Mouse (Mus musculus) CH12.LX (cell line): ENCODE measurements around the gene Slc26a9. TPM values are rescaled to one million over a fixed set of nuclear protein-coding genes. Genes with fewer than 3 reads are reported as not detected.

ENCODE experiments used
- DNase-seq: peaks from one replicate; pipeline ENCODE4 v3.0.0-alpha.2; 2013; ENCODE audit errors: extremely low read depth
- H3K27ac ChIP-seq: 2 replicates; pipeline ENCODE4 v1.5.1; 2012; ENCODE audit warnings: low read depth, mild to moderate bottlenecking, control low read depth, moderate library complexity; ENCODE audit not compliant: insufficient read depth
- H3K27me3 ChIP-seq: replicated peaks from 2 replicates; pipeline ENCODE3; 2012; ENCODE audit warnings: inconsistent platforms
- H3K36me3 ChIP-seq, 2 experiments: replicated peaks in 1 of 2; 2 replicates each; pipeline versions ENCODE3 to v1.6.1; 2012; ENCODE audit warnings: inconsistent platforms in 1 of 2, low read length in 1 of 2, mild to moderate bottlenecking in 1 of 2, mixed read lengths in 1 of 2, moderate library complexity in 1 of 2; ENCODE audit not compliant: control insufficient read depth in 1 of 2, insufficient read depth in 1 of 2
- H3K4me1 ChIP-seq, 2 experiments: 2 replicates each; pipeline ENCODE4 v1.6.1; 2012; ENCODE audit warnings: inconsistent platforms in 1 of 2, moderate library complexity in 1 of 2; ENCODE audit not compliant: insufficient read depth in 2 of 2, control insufficient read depth in 1 of 2
- H3K4me2 ChIP-seq: 2 replicates; pipeline ENCODE4 v1.6.1; 2012; ENCODE audit warnings: low read depth, mild to moderate bottlenecking, control low read depth; ENCODE audit not compliant: poor library complexity, insufficient read depth, severe bottlenecking
- H3K4me3 ChIP-seq, 3 experiments: fragments of 150-350 bp in 1 of 3; sonication (generic) in 1 of 3; replicated peaks in 1 of 3; 2 replicates each; pipeline versions ENCODE3 to v1.5.1; 2011 to 2012; ENCODE audit warnings: low read depth in 2 of 3, low read length in 2 of 3, mild to moderate bottlenecking in 2 of 3, moderate library complexity in 2 of 3, control low read depth in 1 of 3, improper control_type of control experiment in 1 of 3, inconsistent platforms in 1 of 3, mixed read lengths in 1 of 3; ENCODE audit not compliant: poor library complexity in 1 of 3
- H3K79me2 ChIP-seq: replicated peaks from 2 replicates; pipeline ENCODE4 v1.6.1; 2012; ENCODE audit warnings: mild to moderate bottlenecking, moderate library complexity; ENCODE audit not compliant: control insufficient read depth, poor library complexity, insufficient read depth, severe bottlenecking; ENCODE audit errors: extremely low read depth
- H3K9ac ChIP-seq: 2 replicates; pipeline ENCODE4 v1.6.1; 2012; ENCODE audit warnings: low read depth, mild to moderate bottlenecking, control low read depth, moderate library complexity; ENCODE audit not compliant: insufficient read depth
- H3K9me3 ChIP-seq: replicated peaks from 2 replicates; pipeline ENCODE3; 2012; ENCODE audit warnings: low read length, inconsistent platforms, mixed read lengths
- BHLHE40 ChIP-seq: IDR thresholded peaks from 2 replicates; pipeline ENCODE4 v1.6.1; 2011; ENCODE audit warnings: mild to moderate bottlenecking, low read depth, low read length, improper control_type of control experiment
- CTCF ChIP-seq, 2 experiments: IDR thresholded peaks in 1 of 2; conservative IDR thresholded peaks in 1 of 2; 2 replicates each; pipeline ENCODE4 v1.5.1; 2011 to 2012; ENCODE audit warnings: low read depth in 2 of 2, low read length in 2 of 2, improper control_type of control experiment in 1 of 2, inconsistent platforms in 1 of 2, mild to moderate bottlenecking in 1 of 2, moderate library complexity in 1 of 2
- IRF4 ChIP-seq: IDR thresholded peaks from 2 replicates; pipeline ENCODE4 v1.6.1; 2014; ENCODE audit warnings: low read depth, mild to moderate bottlenecking, inconsistent platforms, low read length, improper control_type of control experiment
- MAX ChIP-seq: IDR thresholded peaks from 2 replicates; pipeline ENCODE4 v1.6.1; 2011; ENCODE audit warnings: low read length, improper control_type of control experiment
- PAX5 ChIP-seq: IDR thresholded peaks from 2 replicates; pipeline ENCODE4 v1.6.1; 2012; ENCODE audit warnings: low read length, inconsistent platforms, mixed read lengths
- RAD21 ChIP-seq: IDR thresholded peaks from 2 replicates; pipeline ENCODE4 v1.6.1; 2011; ENCODE audit warnings: low read depth, mild to moderate bottlenecking, low read length, improper control_type of control experiment, moderate library complexity
- SIN3A ChIP-seq: IDR thresholded peaks from 2 replicates; pipeline ENCODE4 v1.6.1; 2012; ENCODE audit warnings: low read length, improper control_type of control experiment, inconsistent platforms
- SMC3 ChIP-seq: IDR thresholded peaks from 2 replicates; pipeline ENCODE4 v1.6.1; 2011; ENCODE audit warnings: low read depth, low read length, improper control_type of control experiment
- UBTF ChIP-seq: IDR thresholded peaks from 2 replicates; pipeline ENCODE4 v1.6.1; 2012; ENCODE audit warnings: low read depth, mild to moderate bottlenecking, inconsistent platforms, low read length, improper control_type of control experiment, moderate library complexity
- dilution Hi-C: fragments of 300-500 bp; cut with MboI; formaldehyde crosslinking; loops from 2 replicates; pipeline ENCODE4 v1.14.3; 2020; ENCODE audit warnings: low sequenced_read_pairs; ENCODE audit not compliant: extremely low pct_unique_long_range_greater_than_20kb, extremely low pct_ligation_motif_present
- in situ Hi-C: fragments of 300-500 bp; cut with MboI; formaldehyde crosslinking; loops from 3 replicates; pipeline ENCODE4 v1.14.3; 2019; ENCODE audit warnings: low sequenced_read_pairs, low pct_ligation_motif_present, low pct_unique_long_range_greater_than_20kb, mixed read lengths
- polyA plus RNA-seq: library from polyadenylated mRNA; unstranded; fragments of >175 nt; gene quantifications from 2 replicates; pipeline ENCODE4 v1.2.1, GENCODE M21; 2012; ENCODE audit warnings: low read depth; ENCODE audit not compliant: insufficient read length
- total RNA-seq, 2 experiments: library from RNA; depleted of rRNA; stranded (reverse); fragments of 300-350 nt in 1 of 2; fragments of >200 nt in 1 of 2; gene quantifications; 2 replicates each; pipeline ENCODE4 v1.2.3; 2012 to 2014

Slc26a9 gene
- total and polyA plus RNA-seq, 3 experiments, result 0.31 TPM; not detected in 2

GRCm38 (mm10) chr1:131812006-131812405, 68.2 kb downstream of the Slc26a9 start:
- H3K27ac ChIP-seq, result no peak overlapping the region
- H3K4me2 ChIP-seq, result no peak overlapping the region
- TF ChIP-seq SIN3A (no peak), BHLHE40 (no peak), PAX5 (no peak)
- peaks cover 10% of the 10 kb centered on the region for H3K27me3 ChIP-seq
- no peak overlapping the region for H3K9ac ChIP-seq
- H3K36me3 ChIP-seq, result no peaks in the 10 kb centered on the region
- no peaks in the 10 kb centered on the region for H3K9me3 ChIP-seq
- no peak for DNase-seq
- in situ Hi-C loops, result no loop called here
- no peak overlapping the region for H3K4me3 ChIP-seq
- dilution Hi-C loops, result no loop called here
- no peaks in the 10 kb centered on the region for H3K4me1 ChIP-seq
- no peaks in the 10 kb centered on the region for H3K79me2 ChIP-seq

GRCm38 (mm10) chr1:131812631-131813295, 68.9 kb downstream of the Slc26a9 start:
- no peaks in the 10 kb centered on the region for H3K4me1 ChIP-seq
- peaks cover 13% of the 10 kb centered on the region for H3K27me3 ChIP-seq
- no peak for DNase-seq
- no peak overlapping the region for H3K4me3 ChIP-seq
- H3K9ac ChIP-seq, result no peak overlapping the region
- H3K9me3 ChIP-seq, result no peaks in the 10 kb centered on the region
- H3K27ac ChIP-seq, result no peak overlapping the region
- H3K36me3 ChIP-seq, result no peaks in the 10 kb centered on the region
- no peak overlapping the region for H3K4me2 ChIP-seq
- H3K79me2 ChIP-seq, result no peaks in the 10 kb centered on the region
- in situ Hi-C loops (no loop called here), dilution Hi-C loops (no loop called here)
- TF ChIP-seq IRF4, result no peak

- in situ Hi-C loops (no loop called here), dilution Hi-C loops (no loop called here)
- no peak for TF ChIP-seq RAD21
- Histone ChIP-seq H3K9me3 (no peaks in the 10 kb centered on the region), H3K36me3 (no peaks in the 10 kb centered on the region), H3K79me2 (no peaks in the 10 kb centered on the region), H3K4me2 (no peak overlapping the region), H3K27ac (no peak overlapping the region), H3K27me3 (peaks cover 13% of the 10 kb centered on the region), H3K4me3 (no peak overlapping the region), H3K4me1 (peaks cover 0 to 5% of the 10 kb centered on the region in 2 experiments; a peak in 1 of 4 replicates), H3K9ac (no peak overlapping the region)
- DNase-seq, result no peak
Measured at GRCm38 (mm10) chr1:131813731-131814130, 69.9 kb downstream of the Slc26a9 start.

GRCm38 (mm10) chr1:131814191-131814590, 70.4 kb downstream of the Slc26a9 start:
- in situ Hi-C loops, result no loop called here
- DNase-seq, result no peak
- peak in 1 of 2 experiments; percentile 53; a peak in 2 of 4 replicates for TF ChIP-seq CTCF (conservative IDR thresholded peaks at IDR 0.05 in 1 of 2, IDR thresholded peaks at IDR 0.05 in 1 of 2; ENCODE audit: low read depth in 2 of 2, low read length in 2 of 2)
- TF ChIP-seq MAX, result no peak
- peak; percentile 55 for TF ChIP-seq SMC3
- peak; percentile 37 for TF ChIP-seq RAD21
- no peak for TF ChIP-seq UBTF

More at GRCm38 (mm10) chr1:131814191-131814590, 70.4 kb downstream of the Slc26a9 start:
- H3K79me2 ChIP-seq, result no peaks in the 10 kb centered on the region
- dilution Hi-C loops, result no loop called here
- peaks cover 3% of the 10 kb centered on the region for H3K9me3 ChIP-seq
- H3K27me3 ChIP-seq, result peaks cover 13% of the 10 kb centered on the region
- H3K4me3 ChIP-seq, result no peak overlapping the region
- no peak overlapping the region for H3K9ac ChIP-seq
- H3K4me2 ChIP-seq, result no peak overlapping the region
- H3K36me3 ChIP-seq, result no peaks in the 10 kb centered on the region
- no peak overlapping the region for H3K27ac ChIP-seq
- H3K4me1 ChIP-seq, result peaks cover 0 to 5% of the 10 kb centered on the region in 2 experiments; a peak in 1 of 4 replicates
